30 mouse cellular contexts compared by ENCODE assay signal in the genomic region with DNA sequence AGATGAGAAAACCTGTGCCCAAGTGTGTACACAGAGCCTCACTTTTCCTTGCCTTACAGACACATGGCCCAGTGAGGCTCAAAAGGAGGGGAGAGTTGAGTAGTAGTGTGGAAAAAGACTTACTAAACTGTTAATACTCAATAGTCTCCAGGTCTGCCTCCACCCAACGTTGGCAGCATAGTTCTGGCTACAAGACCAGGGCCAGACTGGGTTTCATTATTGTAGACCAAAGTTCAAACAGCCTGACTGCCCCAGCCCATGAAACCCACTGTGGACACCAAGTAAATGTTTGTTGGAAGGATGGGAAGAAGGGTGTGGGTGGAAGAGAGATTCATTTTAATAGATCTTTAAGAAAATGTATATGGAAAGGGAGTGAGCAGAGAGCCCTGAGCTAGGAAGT. TPM values are rescaled to one million over a fixed set of nuclear protein-coding genes. Genes with fewer than 3 reads are reported as not detected.
"Had no signal": no experiment of that assay in that cellular context is flagged by ENCODE, and none has a peak within 500 bp of the region (broad histone marks: within the 10 kb centered on the region; RNA-seq: fewer than 3 reads in every experiment).

No protein-coding gene starts in this region.

- H3K27ac ChIP-seq: gastrocnemius, adult 2 months; heart, embryonic 10.5 days; hindbrain, embryonic 10.5 days; hindbrain, embryonic 12.5 days; hindbrain, embryonic 14.5 days; intestine, embryonic 15.5 days; kidney, postnatal 0 days; layer of hippocampus, adult 2 months; left cerebral cortex, adult 2 months; limb, embryonic 10.5 days; limb, embryonic 12.5 days; liver, embryonic 13.5 days; liver, embryonic 15.5 days had no signal

- DNase-seq: gastrocnemius, adult 2 months; gastrocnemius, postnatal 10 days; gastrocnemius, postnatal 25 days; heart, adult 18-20 months; heart, postnatal 10 days; heart, postnatal 4 days; kidney, postnatal 25 days; liver, embryonic 13.5 days; liver, postnatal 0 days had no signal

- H3K4me3 ChIP-seq: gastrocnemius, adult 2 months; heart, embryonic 10.5 days; heart, embryonic 12.5 days; hindbrain, embryonic 10.5 days; hindbrain, embryonic 12.5 days; intestine, embryonic 15.5 days; layer of hippocampus, adult 2 months; left cerebral cortex, adult 2 months; limb, embryonic 10.5 days; limb, embryonic 12.5 days; liver, embryonic 13.5 days; liver, embryonic 15.5 days had no signal

- H3K36me3 ChIP-seq: heart, embryonic 10.5 days; heart, embryonic 12.5 days; hindbrain, embryonic 10.5 days; hindbrain, embryonic 12.5 days; intestine, embryonic 15.5 days; limb, embryonic 10.5 days; limb, embryonic 12.5 days; liver, embryonic 13.5 days; liver, embryonic 15.5 days had no signal

- H3K4me1 ChIP-seq: limb, embryonic 12.5 days had no signal

- H3K9me3 ChIP-seq: heart, embryonic 10.5 days; heart, embryonic 12.5 days; hindbrain, embryonic 10.5 days; hindbrain, embryonic 12.5 days; intestine, embryonic 15.5 days; limb, embryonic 10.5 days; limb, embryonic 12.5 days; liver, embryonic 13.5 days; liver, embryonic 15.5 days had no signal

- ATAC-seq: forebrain, embryonic 16.5 days; hindbrain, embryonic 16.5 days; inflammation-experienced regulatory T-cells, adult 6 months; intestine, embryonic 15.5 days; intestine, postnatal 0 days; liver, postnatal 0 days had no signal

- H3K27me3 ChIP-seq: hindbrain, embryonic 12.5 days; intestine, embryonic 15.5 days; limb, embryonic 12.5 days; liver, embryonic 13.5 days had no signal

- H3K9ac ChIP-seq: heart, embryonic 12.5 days; hindbrain, embryonic 12.5 days; hindbrain, embryonic 14.5 days; intestine, embryonic 15.5 days; limb, embryonic 12.5 days; liver, embryonic 13.5 days; liver, embryonic 15.5 days; liver, postnatal 0 days had no signal

- H3K4me2 ChIP-seq: hindbrain, embryonic 12.5 days; hindbrain, embryonic 14.5 days; intestine, embryonic 15.5 days; limb, embryonic 12.5 days; liver, embryonic 11.5 days; liver, embryonic 13.5 days; liver, embryonic 15.5 days had no signal

RNA-seq across cellular contexts. Expression of a gene that starts 54.8 kb away (rescaled TPM):
- polyA plus RNA-seq: forebrain, embryonic 16.5 days; frontal cortex, adult 2 months; heart, embryonic 12.5 days; heart, embryonic 14.5 days; heart, embryonic 16.5 days; hindbrain, embryonic 10.5 days; hindbrain, embryonic 14.5 days; hindbrain, embryonic 16.5 days; inflammation-experienced regulatory T-cells, adult 6 months; intestine, embryonic 15.5 days; intestine, postnatal 0 days; limb, embryonic 10.5 days; limb, embryonic 12.5 days; limb, embryonic 14.5 days; liver, embryonic 11.5 days; liver, embryonic 13.5 days; liver, embryonic 15.5 days; liver, postnatal 0 days had no signal
